Mouse (Mus musculus): Measurements from ENCODE around the gene Ppp1r14b. TPM values are rescaled to one million over a fixed set of nuclear protein-coding genes. Genes with fewer than 3 reads are reported as not detected.

Gene Ppp1r14b
- polyA plus RNA-seq, 1 experiment from 2014 or later: 53.8 TPM

- peaks cover 54% of the 10 kb centered on the region for H3K4me1 ChIP-seq (ENCODE audit: insufficient read depth, low read length)
- peak within 1 kb of the TSS; percentile 90 for H3K27ac ChIP-seq (ENCODE audit: low read length)
- ATAC-seq (ENCODE audit: low FRiP score, low TSS enrichment): no peak
- peak within 1 kb of the TSS; percentile 85 for H3K9ac ChIP-seq (replicated peaks; ENCODE audit: low read length)
- 0% methylated on average over 16 of the region's 16 CpGs for WGBS
- no peaks in the 10 kb centered on the region for H3K9me3 ChIP-seq (ENCODE audit: low read length)
- H3K36me3 ChIP-seq (ENCODE audit: insufficient read depth, low read length): peaks cover 12% of the 10 kb centered on the region; the same call in 1 of the 2 replicates
- peak within 1 kb of the TSS; percentile 81 for H3K4me3 ChIP-seq (ENCODE audit: low read length)
- H3K27me3 ChIP-seq (ENCODE audit: insufficient read depth, low read length): no peaks in the 10 kb centered on the region
- H3K4me2 ChIP-seq (replicated peaks; ENCODE audit: low read depth, low read length): peak within 1 kb of the TSS; percentile 90
Observed at GRCm38 (mm10) chr19:6975537-6976521, 1.1 kb downstream of the Ppp1r14b start, which contains the start of gene Plcb3. TSS of gene Plcb3 (minus strand) at chr19:6976470.

- no peaks in the 10 kb centered on the region for H3K27me3 ChIP-seq (ENCODE audit: insufficient read depth, low read length)
- 81% methylated on average over 13 of the region's 13 CpGs for WGBS
- H3K27ac ChIP-seq (ENCODE audit: low read length): no peak overlapping the region
- peaks cover 46% of the 10 kb centered on the region for H3K4me1 ChIP-seq (ENCODE audit: insufficient read depth, low read length)
- H3K4me2 ChIP-seq (replicated peaks; ENCODE audit: low read depth, low read length): peak overlapping the region; percentile 84; the same call in 1 of the 2 replicates
- peaks cover 20% of the 10 kb centered on the region for H3K36me3 ChIP-seq (ENCODE audit: insufficient read depth, low read length)
- no peak for ATAC-seq (ENCODE audit: low FRiP score, low TSS enrichment)
- 0 out of 2 replicates have a peak overlapping the region, but pooled peaks have one; percentile 13 for H3K9ac ChIP-seq (replicated peaks; ENCODE audit: low read length)
- H3K4me3 ChIP-seq (ENCODE audit: low read length): no peak overlapping the region; the same call in 1 of the 2 replicates
- H3K9me3 ChIP-seq (ENCODE audit: low read length): no peaks in the 10 kb centered on the region
Observed at GRCm38 (mm10) chr19:6977759-6978638, 3.2 kb downstream of the Ppp1r14b start.

- Histone ChIP-seq H3K9me3 (ENCODE audit: low read length) (no peaks in the 10 kb centered on the region), H3K9ac (replicated peaks; ENCODE audit: low read length) (peak overlapping the region; percentile 74), H3K27me3 (ENCODE audit: insufficient read depth, low read length) (no peaks in the 10 kb centered on the region), H3K4me3 (ENCODE audit: low read length) (peak overlapping the region; percentile 72), H3K36me3 (ENCODE audit: insufficient read depth, low read length) (peaks cover 20% of the 10 kb centered on the region), H3K4me1 (ENCODE audit: insufficient read depth, low read length) (peaks cover 46% of the 10 kb centered on the region), H3K27ac (ENCODE audit: low read length) (peak overlapping the region; percentile 85), H3K4me2 (replicated peaks; ENCODE audit: low read depth, low read length) (peak overlapping the region; percentile 84)
- no peak for ATAC-seq (ENCODE audit: low FRiP score, low TSS enrichment)
- WGBS: 40% methylated on average over 3 of the region's 3 CpGs
Observed at GRCm38 (mm10) chr19:6978639-6978974, 3.8 kb downstream of the Ppp1r14b start.

- Histone ChIP-seq H3K9ac (replicated peaks; ENCODE audit: low read length) (peak overlapping the region; percentile 74), H3K36me3 (ENCODE audit: insufficient read depth, low read length) (peaks cover 22% of the 10 kb centered on the region), H3K4me1 (ENCODE audit: insufficient read depth, low read length) (peaks cover 41% of the 10 kb centered on the region), H3K9me3 (ENCODE audit: low read length) (no peaks in the 10 kb centered on the region), H3K4me2 (replicated peaks; ENCODE audit: low read depth, low read length) (peak overlapping the region; percentile 84), H3K4me3 (ENCODE audit: low read length) (peak overlapping the region; percentile 72), H3K27ac (ENCODE audit: low read length) (peak overlapping the region; percentile 85), H3K27me3 (ENCODE audit: insufficient read depth, low read length) (no peaks in the 10 kb centered on the region)
- no peak for ATAC-seq (ENCODE audit: low FRiP score, low TSS enrichment)
- 6% methylated on average over 10 of the region's 11 CpGs for WGBS
Observed at GRCm38 (mm10) chr19:6979001-6979479, 4.3 kb downstream of the Ppp1r14b start.

GRCm38 (mm10) chr19:6979486-6980380 is 5.0 kb downstream of the Ppp1r14b start:
- ATAC-seq (ENCODE audit: low FRiP score, low TSS enrichment): peak; percentile 93
- Histone ChIP-seq H3K27ac (ENCODE audit: low read length) (peak overlapping the region; percentile 95), H3K4me2 (replicated peaks; ENCODE audit: low read depth, low read length) (peak overlapping the region; percentile 84), H3K27me3 (ENCODE audit: insufficient read depth, low read length) (no peaks in the 10 kb centered on the region), H3K4me3 (ENCODE audit: low read length) (peak overlapping the region; percentile 72), H3K36me3 (ENCODE audit: insufficient read depth, low read length) (peaks cover 26% of the 10 kb centered on the region), H3K9ac (replicated peaks; ENCODE audit: low read length) (peak overlapping the region; percentile 88), H3K4me1 (ENCODE audit: insufficient read depth, low read length) (peaks cover 41% of the 10 kb centered on the region), H3K9me3 (ENCODE audit: low read length) (no peaks in the 10 kb centered on the region)
- under 1% methylated on average over 57 of the region's 59 CpGs for WGBS

GRCm38 (mm10) chr19:6980381-6981093 is 5.8 kb downstream of the Ppp1r14b start, which contains the start of gene Fkbp2:
TSS of gene Fkbp2 (minus strand) at chr19:6980501.
- WGBS: 2% methylated on average over 38 of the region's 38 CpGs
- Histone ChIP-seq H3K27me3 (ENCODE audit: insufficient read depth, low read length) (no peaks in the 10 kb centered on the region), H3K4me1 (ENCODE audit: insufficient read depth, low read length) (peaks cover 41% of the 10 kb centered on the region), H3K4me3 (ENCODE audit: low read length) (peak within 1 kb of the TSS; percentile 72), H3K36me3 (ENCODE audit: insufficient read depth, low read length) (peaks cover 34% of the 10 kb centered on the region), H3K4me2 (replicated peaks; ENCODE audit: low read depth, low read length) (peak within 1 kb of the TSS; percentile 84), H3K9me3 (ENCODE audit: low read length) (no peaks in the 10 kb centered on the region), H3K27ac (ENCODE audit: low read length) (peak within 1 kb of the TSS; percentile 95), H3K9ac (replicated peaks; ENCODE audit: low read length) (peak within 1 kb of the TSS; percentile 88)
- ATAC-seq (ENCODE audit: low FRiP score, low TSS enrichment): peak; percentile 90

GRCm38 (mm10) chr19:6981465-6981864 is 6.7 kb downstream of the Ppp1r14b start:
- Histone ChIP-seq H3K9ac (replicated peaks; ENCODE audit: low read length) (0 out of 2 replicates have a peak overlapping the region, but pooled peaks have one; percentile 13), H3K27ac (ENCODE audit: low read length) (peak overlapping the region; percentile 95; the same call in 1 of the 2 replicates), H3K4me1 (ENCODE audit: insufficient read depth, low read length) (peaks cover 43% of the 10 kb centered on the region), H3K9me3 (ENCODE audit: low read length) (no peaks in the 10 kb centered on the region), H3K27me3 (ENCODE audit: insufficient read depth, low read length) (no peaks in the 10 kb centered on the region), H3K36me3 (ENCODE audit: insufficient read depth, low read length) (peaks cover 34% of the 10 kb centered on the region), H3K4me2 (replicated peaks; ENCODE audit: low read depth, low read length) (peak overlapping the region; percentile 84; the same call in 1 of the 2 replicates), H3K4me3 (ENCODE audit: low read length) (peak overlapping the region; percentile 72)
- ATAC-seq (ENCODE audit: low FRiP score, low TSS enrichment): no peak
- 97% methylated on average over 4 of the region's 4 CpGs for WGBS

GRCm38 (mm10) chr19:6983621-6984020 is 8.9 kb downstream of the Ppp1r14b start:
- Histone ChIP-seq H3K27ac (ENCODE audit: low read length) (no peak overlapping the region), H3K4me3 (ENCODE audit: low read length) (no peak overlapping the region), H3K36me3 (ENCODE audit: insufficient read depth, low read length) (peaks cover 22% of the 10 kb centered on the region), H3K27me3 (ENCODE audit: insufficient read depth, low read length) (no peaks in the 10 kb centered on the region), H3K4me2 (replicated peaks; ENCODE audit: low read depth, low read length) (no peak overlapping the region), H3K9me3 (ENCODE audit: low read length) (no peaks in the 10 kb centered on the region), H3K4me1 (ENCODE audit: insufficient read depth, low read length) (peaks cover 35% of the 10 kb centered on the region), H3K9ac (replicated peaks; ENCODE audit: low read length) (no peak overlapping the region)
- no peak for ATAC-seq (ENCODE audit: low FRiP score, low TSS enrichment)
- WGBS: 90% methylated on average over 5 of the region's 5 CpGs

Data from kidney, embryonic 16.5 days (tissue).